Mouse (Mus musculus): ENCODE measurements around the gene Ak9.

- TF ChIP-seq CTCF (IDR thresholded peaks at IDR 0.05; ENCODE audit: borderline replicate concordance, extremely low read depth, insufficient read depth, insufficient read length) (no peak), POLR2A (IDR thresholded peaks at IDR 0.05; ENCODE audit: borderline replicate concordance, extremely low read depth, insufficient read depth, insufficient read length, poor library complexity, severe bottlenecking) (no peak)
Measured at GRCm38 (mm10) chr10:41365086-41365485, 61.3 kb downstream of the Ak9 start.
